Mouse (Mus musculus) liver, adult (tissue): ENCODE data around the gene Txndc2.

Experiments used
- GATA4 ChIP-seq: IDR thresholded peaks from 2 replicates; pipeline ENCODE4 v1.6.1; 2014; ENCODE audit warnings: mild to moderate bottlenecking, low read length; ENCODE audit not compliant: insufficient replicate concordance

The Txndc2 gene

GRCm38 (mm10) chr17:65635715-65636360 lies 6.1 kb downstream of the Txndc2 start:
- TF ChIP-seq GATA4: no peak

DNA sequence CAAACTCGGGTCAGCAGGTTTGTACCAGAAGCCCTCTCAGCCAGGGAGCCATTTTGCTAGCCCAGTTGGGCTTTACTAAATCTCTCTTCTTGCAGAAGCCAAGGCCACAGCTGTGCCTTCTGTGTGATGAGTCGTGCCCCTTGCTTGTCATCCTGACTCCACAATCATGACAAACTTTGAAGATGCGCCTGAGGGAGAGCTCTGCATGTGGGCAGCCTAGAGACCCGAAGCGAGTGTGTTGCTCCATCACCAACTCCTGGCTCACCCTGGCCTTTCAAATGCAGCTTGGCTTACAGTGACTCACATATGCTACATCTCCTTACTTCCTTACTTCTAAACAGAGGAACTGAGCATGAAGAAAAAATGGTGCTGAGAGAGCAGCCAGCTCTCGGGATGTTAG lies 12.0 kb downstream of the Txndc2 start:
- TF ChIP-seq GATA4: no peak

- no peak for TF ChIP-seq GATA4
Observed at GRCm38 (mm10) chr17:65626301-65626700, 15.7 kb downstream of the Txndc2 start.

GRCm38 (mm10) chr17:65625563-65625962 lies 16.4 kb downstream of the Txndc2 start:
- no peak for TF ChIP-seq GATA4

DNA sequence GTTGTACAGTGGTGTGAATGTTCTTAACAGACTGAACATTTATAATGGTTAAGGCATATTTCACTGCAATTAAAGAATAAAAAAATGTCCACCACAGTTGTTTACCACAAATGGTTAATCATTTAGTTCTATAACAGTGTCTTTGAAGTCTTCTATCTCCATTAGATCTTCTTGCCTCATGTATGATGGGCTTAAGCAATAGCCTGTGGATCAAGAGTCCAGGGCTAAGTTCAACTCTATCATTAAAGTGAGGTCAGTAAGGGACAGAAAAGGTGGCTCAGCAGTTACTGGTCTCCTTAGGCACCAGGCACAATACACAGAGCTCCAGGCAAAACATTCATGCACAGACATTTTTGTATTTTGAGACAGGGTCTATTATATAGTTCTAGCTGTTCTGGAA lies 18.8 kb downstream of the Txndc2 start:
- peak; percentile 73; the same call in 1 of the 2 replicates for TF ChIP-seq GATA4

- no peak for TF ChIP-seq GATA4
Observed at GRCm38 (mm10) chr17:65618431-65618830, 23.5 kb downstream of the Txndc2 start.

DNA sequence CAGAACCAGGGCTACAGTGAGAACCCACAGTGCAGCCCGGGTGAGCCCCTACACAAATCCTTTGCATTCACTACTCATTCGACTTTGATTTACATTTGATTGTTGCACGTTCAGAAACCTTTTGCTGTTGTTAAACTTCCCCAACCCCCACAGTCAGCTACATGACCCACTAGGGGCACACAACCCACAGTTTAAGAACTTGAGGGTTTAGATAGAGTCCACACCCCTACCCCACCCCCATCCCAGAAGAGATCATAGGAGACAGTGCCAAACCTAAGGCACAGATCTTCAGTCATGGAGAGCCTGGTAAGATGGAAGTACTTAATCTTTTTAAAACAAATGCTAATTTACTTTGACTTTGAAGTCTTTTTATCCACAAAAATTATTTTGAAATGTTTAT lies 26.3 kb downstream of the Txndc2 start:
- TF ChIP-seq GATA4: no peak

GRCm38 (mm10) chr17:65614431-65614830 lies 27.5 kb downstream of the Txndc2 start:
- TF ChIP-seq GATA4: no peak

- peak; percentile 49; the same call in 1 of the 2 replicates for TF ChIP-seq GATA4
Observed at GRCm38 (mm10) chr17:65613463-65614412, 28.2 kb downstream of the Txndc2 start, which contains the start of gene Vapa. Gene Vapa (minus strand): TSS chr17:65613555.

DNA sequence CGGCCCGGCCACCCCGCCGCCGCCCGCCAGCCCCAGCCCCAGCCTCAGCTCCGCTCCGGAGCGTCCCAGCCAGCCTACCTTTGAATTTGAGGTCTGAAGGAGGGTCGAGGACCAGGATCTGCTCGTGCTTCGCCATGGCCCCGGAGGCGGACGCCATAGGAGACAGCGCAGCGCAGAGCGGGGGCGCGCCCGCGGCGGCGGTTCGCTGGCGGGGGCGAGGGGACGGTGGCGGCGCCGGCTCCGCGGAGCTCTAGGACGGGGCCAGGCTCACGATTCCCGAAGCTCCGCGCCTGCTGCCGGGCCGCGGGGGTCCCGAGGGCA lies 28.9 kb downstream of the Txndc2 start:
- no peak for TF ChIP-seq GATA4

DNA sequence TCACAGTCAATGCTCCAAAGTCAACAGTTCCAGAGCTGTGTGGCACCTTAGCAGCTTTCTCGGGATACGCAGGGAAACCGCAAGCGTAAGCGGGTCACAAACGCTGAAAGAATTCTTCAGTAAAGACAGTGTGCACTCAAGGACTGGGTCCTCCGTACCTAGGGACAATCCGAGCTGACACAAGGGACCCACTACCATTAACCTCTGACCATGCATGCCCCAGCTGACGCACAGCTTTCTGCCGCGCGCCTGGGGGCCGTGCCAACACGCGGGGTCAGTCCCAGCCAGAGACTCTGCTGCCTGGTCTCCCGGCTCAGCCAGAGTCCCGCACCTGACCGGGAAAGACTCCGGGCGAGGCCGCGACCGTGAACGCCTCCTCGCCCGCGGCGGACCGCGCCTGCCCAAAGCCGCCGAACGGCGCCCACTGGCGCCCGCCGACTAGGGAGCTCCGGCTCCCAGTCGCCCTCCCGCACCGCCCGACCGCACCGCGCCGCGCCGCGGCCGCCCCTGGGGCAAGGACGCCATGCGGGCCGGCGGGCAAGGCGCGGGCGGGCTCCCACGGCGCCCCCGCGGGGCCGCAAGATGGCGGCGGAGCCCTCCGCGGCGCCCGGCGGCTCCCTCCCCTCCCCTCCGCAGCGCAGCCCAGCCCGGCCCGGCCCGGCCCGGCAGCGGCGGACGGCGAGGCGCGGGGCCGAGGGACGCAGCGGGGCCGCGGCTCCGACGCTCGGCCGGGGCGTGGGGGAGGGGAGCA lies 29.4 kb downstream of the Txndc2 start:
- TF ChIP-seq GATA4: no peak

- no peak for TF ChIP-seq GATA4
Observed at GRCm38 (mm10) chr17:65611721-65612120, 30.2 kb downstream of the Txndc2 start.

GRCm38 (mm10) chr17:65608743-65609142 lies 33.2 kb downstream of the Txndc2 start:
- TF ChIP-seq GATA4: peak; percentile 95

DNA sequence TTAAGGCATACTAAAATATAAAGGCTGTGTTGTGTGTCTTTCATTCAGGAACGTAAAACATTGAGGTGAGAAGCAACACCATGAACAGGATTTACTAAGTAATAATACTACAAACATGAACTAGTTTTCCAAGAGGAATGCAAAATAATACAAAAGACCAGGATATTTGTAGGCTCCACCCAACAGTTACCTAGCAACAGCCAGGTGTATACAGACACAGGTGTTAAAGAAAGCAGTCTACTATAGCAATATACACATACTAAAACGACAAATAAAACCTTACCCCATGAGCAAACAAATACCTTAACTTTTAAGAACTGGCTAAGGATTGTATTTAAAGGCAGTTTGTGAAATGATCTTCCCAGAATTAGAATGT lies 33.7 kb downstream of the Txndc2 start:
- TF ChIP-seq GATA4: no peak

DNA sequence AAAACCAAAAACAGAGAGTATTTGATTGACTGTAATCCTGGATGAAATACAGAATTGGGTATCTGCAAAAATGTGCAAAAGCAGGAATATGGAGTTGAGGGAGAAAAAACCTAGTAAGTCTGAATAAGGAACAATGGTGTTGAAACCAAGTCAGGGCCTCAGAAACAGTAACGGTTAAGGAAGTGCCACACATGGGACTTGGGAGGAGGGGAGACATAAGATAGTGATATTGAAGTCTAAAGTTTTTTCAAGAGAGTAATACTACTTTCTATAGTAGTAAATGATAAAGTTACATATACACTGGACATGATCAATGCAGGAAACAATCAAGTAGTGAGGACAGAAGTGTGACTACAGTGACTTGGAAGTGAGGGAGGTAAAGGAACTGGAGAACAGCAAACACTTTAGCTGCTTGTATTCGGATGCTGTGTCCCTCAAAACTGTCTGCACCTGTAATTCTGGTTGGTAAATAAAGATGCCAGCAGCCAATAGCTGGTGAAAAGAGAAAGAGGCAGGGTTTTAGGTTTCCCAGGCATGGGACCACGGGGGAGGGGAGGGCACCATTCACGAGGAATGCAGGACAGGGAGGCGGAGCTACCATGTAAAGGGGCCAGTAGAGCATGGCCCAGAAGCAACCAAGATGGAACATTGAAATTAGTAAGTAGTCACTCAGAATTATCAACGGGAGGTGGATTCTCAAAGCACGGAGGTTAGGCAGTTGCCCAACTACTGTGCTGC lies 34.2 kb downstream of the Txndc2 start:
- no peak for TF ChIP-seq GATA4
